Mouse (Mus musculus): Measurements from ENCODE around the gene Tfb2m.

Tfb2m gene

GRCm38 (mm10) chr1:179559446-179560194, 13.6 kb upstream of the Tfb2m start:
- DNase-seq (ENCODE audit: low spot score in 2 of 2) = no peak

- no peak for DNase-seq (ENCODE audit: low spot score in 2 of 2)
These were observed 10.9 kb upstream of the Tfb2m start for GRCm38 (mm10) chr1:179556921-179557320.

GRCm38 (mm10) chr1:179553949-179554347, 7.9 kb upstream of the Tfb2m start:
- no peak for DNase-seq (ENCODE audit: low spot score in 2 of 2)

DNA sequence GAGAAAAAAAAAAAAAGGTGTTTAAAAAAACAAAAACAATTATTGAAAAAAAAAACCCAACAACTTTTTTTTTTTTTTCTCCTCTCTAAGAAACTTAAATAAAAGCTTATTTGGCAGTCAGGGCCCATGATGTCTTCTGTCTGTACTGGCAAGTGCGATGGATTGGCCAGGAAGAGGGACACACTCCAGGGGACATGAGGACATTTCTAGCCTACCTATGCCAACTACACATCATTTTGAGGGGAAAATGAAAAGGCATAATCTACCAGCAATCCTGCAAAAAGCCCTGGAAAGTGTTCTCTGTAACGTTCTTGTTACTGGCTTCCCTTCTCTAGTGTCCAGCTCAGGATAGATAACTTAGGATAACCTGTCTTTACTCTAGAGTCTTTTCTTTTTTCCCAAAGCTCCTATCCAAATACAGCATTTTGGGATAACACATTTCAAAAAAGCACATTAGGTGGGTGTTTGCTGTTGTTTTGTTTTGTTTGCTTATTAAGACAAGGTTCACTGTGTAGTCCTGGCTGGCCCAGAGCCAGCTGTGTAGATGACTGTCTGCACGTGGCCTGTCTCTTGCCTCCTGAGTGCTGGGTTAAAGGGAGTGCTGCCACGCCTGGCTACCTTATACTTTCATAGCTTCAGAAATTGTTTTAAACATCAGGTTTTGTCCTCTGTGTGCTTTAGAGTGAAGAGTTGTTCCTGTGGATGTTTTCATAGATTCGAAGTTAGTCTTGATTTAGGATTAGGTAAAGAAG, 7.3 kb upstream of the Tfb2m start:
- no peak for DNase-seq (ENCODE audit: low spot score in 2 of 2)

- no peak for DNase-seq (ENCODE audit: low spot score in 2 of 2)
These were observed 6.7 kb upstream of the Tfb2m start for GRCm38 (mm10) chr1:179552751-179553150.

DNA sequence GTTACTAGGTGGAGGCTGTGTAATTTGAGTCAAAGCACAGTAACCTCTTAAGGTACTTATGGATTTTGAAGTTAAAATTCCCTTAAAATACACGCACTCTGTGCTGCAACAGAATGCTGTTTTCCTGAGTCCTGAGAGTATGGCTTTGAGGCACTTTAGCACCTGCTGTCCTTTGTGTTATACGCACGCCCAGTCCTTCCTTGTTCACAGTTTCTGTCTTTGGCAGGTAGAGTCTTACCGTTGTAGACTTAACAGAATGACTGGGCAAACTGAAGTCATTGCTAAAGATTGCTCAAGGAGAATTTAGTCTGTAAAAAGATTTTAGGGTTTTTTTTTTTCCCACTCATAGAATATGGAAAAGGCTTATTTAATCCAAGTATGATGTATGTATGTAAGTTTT, 5.9 kb upstream of the Tfb2m start:
- DNase-seq (ENCODE audit: low spot score in 2 of 2) = no peak

GRCm38 (mm10) chr1:179551336-179551735, 5.3 kb upstream of the Tfb2m start:
- no peak for DNase-seq (ENCODE audit: low spot score in 2 of 2)

GRCm38 (mm10) chr1:179548996-179549752, 3.1 kb upstream of the Tfb2m start:
- no peak for DNase-seq (ENCODE audit: low spot score in 2 of 2)

DNA sequence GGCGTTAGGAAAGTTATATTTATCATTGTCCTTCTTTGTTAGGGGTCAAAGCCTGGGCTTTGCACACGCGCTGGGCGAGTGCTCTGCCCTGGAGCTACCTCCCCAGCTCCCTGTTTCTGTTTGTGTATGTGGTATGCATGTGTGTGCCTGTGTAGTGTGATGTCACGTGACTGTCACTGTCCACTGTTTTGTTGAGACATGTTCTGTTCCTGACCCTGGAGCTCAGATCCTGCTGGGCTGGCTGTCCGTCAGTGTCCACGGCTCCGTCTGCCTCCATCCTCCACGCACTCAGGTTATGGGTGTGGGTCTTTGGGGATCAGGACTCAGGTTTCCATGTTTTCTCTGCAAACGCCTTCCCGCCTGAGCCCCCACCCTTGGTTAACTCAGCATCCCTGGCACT, 2.2 kb upstream of the Tfb2m start:
- DNase-seq (ENCODE audit: low spot score in 2 of 2) = no peak

GRCm38 (mm10) chr1:179547176-179547575, 1.1 kb upstream of the Tfb2m start:
- no peak for DNase-seq (ENCODE audit: low spot score in 2 of 2)

- DNase-seq (ENCODE audit: low spot score in 2 of 2) = no peak
These were observed 467 bp upstream of the Tfb2m start for GRCm38 (mm10) chr1:179546551-179546917.

DNA sequence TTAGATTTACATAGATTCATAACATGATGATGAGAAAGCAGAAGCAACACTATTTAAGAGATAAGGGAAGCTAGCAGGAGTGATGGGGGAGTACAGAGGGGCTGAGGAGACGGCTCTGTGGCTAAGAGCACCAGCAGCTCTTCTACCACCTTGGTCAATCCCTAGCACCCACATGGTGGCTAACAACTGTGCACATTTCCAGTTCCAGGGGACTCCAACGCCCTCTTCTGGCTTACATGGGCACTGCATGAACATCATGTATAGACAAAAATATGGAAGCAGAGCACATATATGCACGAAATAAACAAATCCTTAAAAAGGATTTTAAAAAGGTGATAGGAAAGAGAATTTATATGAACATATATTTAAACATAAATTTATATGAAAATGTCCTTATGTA, 4.6 kb downstream of the Tfb2m start:
- no peak for DNase-seq (ENCODE audit: low spot score in 2 of 2)

DNA sequence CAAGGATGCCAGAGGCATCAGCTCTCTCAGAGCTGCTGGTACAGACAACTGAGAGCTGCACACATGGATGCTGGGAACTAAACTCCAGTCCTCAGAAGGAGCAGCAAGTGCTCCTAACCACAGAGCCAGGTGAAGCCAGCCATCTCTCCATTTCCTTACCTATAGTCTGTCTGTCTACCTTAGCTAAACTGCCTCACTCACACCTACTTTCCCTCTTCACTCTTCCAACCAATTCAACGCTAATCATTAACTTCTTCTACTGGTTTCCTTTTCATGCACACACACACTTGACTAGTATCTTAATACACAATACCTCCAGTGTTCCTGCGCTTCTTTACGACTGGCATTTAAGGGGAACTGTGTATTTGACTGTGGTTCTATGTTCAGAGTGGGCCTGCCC, 6.2 kb downstream of the Tfb2m start:
- no peak for DNase-seq (ENCODE audit: low spot score in 2 of 2)

GRCm38 (mm10) chr1:179539054-179539453, 7.0 kb downstream of the Tfb2m start:
- no peak for DNase-seq (ENCODE audit: low spot score in 2 of 2)

GRCm38 (mm10) chr1:179519901-179520300, 26.2 kb downstream of the Tfb2m start:
- no peak for DNase-seq (ENCODE audit: low spot score in 2 of 2)

DNA sequence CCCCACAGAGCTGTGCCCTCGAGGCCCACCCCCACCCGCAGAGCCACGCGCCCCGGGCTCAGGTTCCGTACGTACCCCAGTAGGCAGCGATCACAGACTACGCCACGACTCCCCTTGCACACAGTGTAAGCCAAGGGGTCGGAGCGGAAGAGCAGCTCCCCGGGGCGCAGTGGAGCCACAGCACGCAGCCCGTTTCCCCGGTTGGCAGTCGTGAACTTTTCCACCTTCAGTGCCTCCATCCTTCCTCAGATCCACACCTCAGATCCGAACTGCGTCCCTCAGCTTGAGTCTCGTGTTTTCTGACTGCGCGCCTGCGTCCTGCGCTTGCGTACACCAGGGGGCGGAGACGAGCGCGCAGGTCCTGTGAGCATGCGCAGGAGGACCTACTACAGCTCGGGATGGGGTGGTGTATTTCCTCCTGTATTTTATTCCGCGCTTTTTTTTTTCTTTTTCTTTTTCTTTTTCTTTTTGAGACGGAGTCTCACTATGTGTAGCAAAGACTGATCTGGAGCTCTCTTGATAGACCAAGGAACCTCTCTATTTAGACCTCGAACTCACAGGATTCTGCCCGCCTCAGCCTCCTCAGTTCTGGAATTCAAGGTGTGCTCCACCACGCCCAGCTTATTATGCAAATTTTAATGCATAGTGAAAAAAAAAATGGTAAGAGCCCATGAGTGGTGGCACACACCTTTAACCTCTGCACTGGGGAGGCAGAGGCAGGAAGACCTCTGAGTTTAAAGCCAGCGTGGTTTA, 28.2 kb downstream of the Tfb2m start, which contains the start of gene Smyd3:
Gene Smyd3 (minus strand): TSS at position 329 of the 753 bp plus-strand sequence.
- DNase-seq (ENCODE audit: low spot score in 2 of 2) = peak; percentile 82 to 86

DNA sequence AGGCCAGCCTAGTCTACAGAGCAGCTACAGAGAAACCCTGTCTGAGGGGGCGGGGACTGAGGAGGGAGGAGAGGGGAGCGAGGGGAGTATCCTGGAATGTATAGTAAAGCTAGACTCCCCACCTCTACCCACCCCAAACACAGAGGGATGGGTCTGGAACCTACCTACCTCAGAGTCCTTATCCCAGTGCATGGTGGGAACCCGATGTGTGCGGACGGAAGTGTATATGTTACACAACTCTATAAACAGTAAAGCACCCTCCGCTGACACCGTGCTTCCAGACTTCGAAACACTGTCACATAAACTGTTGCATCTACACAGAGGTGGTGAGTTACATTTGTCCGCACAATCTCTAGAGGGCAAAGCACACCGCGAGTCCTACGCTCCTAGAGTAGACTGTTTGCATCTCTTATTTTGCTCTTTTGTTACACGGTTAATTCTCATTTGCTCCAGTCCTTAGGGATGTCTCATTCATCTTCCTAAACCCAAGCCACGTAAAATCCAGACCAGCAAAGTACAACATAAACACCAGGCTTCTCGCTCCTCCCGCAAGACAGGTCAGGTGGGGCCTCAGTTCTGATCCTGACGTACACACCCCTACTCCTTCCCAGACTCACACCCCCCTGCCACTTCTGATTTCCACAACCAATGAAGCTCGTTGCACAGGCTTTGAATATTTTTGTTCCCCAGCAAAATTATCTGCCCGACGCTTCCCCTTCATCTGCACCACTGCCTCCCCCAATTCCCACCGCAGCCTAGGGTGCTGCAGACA, 28.9 kb downstream of the Tfb2m start:
- peak; percentile 11 to 14 for DNase-seq (ENCODE audit: low spot score in 2 of 2)

- peak; percentile 15 to 63 for DNase-seq (ENCODE audit: low spot score in 2 of 2)
These were observed 34.2 kb downstream of the Tfb2m start for GRCm38 (mm10) chr1:179511895-179512294.

- no peak for DNase-seq (ENCODE audit: low spot score in 2 of 2)
These were observed 35.3 kb downstream of the Tfb2m start for GRCm38 (mm10) chr1:179510546-179511340.
